Mouse (Mus musculus): Measurements from ENCODE around the gene Map3k6. TPM values are rescaled to one million over a fixed set of nuclear protein-coding genes. Genes with fewer than 3 reads are reported as not detected.

The Map3k6 gene
- 4.1 and 11.6 TPM in 2 replicates for polyA plus RNA-seq (2012; ENCODE audit: insufficient read depth, low replicate concordance)

DNA sequence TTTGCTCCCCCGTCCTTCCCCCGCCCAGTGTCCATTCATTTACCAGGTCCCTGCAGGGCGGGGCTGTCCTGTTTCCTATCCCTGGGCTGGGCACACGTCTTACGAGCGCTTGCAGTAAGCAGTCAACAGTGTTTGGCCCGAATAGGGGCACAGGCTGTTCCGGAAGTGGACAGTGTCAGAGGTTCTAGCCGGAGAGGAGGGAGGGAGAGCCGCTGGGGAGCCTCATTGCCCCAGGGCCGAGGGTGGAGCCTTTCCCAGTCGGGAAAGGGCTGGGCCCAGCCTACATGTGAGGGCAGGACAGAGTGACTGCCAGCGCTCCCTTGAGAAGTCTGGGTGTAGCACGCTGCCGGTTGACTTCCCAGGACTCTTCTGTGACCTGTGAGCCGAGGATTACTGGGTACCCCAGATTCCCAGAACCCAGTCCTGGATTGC, at the start of gene Map3k6:
Gene Map3k6 (plus strand): TSS at position 329 of the 432 bp plus-strand sequence.
- Histone ChIP-seq H3K9me3 (no peaks in the 10 kb centered on the region), H3K4me3 (replicated peaks) (peak within 1 kb of the TSS; percentile 95), H3K4me1 (peaks cover 78% of the 10 kb centered on the region), H3K27me3 (replicated peaks) (peaks cover 54% of the 10 kb centered on the region), H3K36me3 (replicated peaks; ENCODE audit: low read length) (no peaks in the 10 kb centered on the region)
- TF ChIP-seq FLI1 (IDR thresholded peaks at IDR 0.05; ENCODE audit: low read length) (no peak), GATA1 (IDR thresholded peaks at IDR 0.05; ENCODE audit: borderline replicate concordance, low read length) (no peak)

DNA sequence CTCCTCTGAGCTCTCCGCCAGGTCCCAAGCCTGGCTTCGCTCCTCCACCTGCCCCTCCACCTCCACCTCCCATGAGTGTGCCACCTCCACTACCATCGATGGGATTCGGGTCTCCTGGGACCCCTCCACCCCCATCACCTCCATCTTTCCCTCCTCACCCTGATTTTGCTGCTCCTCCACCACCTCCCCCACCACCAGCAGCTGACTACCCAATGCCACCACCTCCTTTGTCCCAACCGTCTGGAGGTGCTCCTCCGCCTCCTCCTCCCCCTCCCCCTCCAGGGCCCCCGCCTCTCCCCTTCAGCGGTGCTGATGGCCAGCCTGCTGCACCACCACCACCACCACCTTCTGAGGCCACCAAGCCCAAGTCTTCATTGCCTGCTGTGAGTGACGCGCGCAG, 46.1 kb upstream of the Map3k6 start:
- Histone ChIP-seq H3K4me3 (replicated peaks) (no peak overlapping the region), H3K36me3 (replicated peaks; ENCODE audit: low read length) (peaks cover 100% of the 10 kb centered on the region), H3K27me3 (replicated peaks) (no peaks in the 10 kb centered on the region), H3K9me3 (no peaks in the 10 kb centered on the region), H3K4me1 (peaks cover 15% of the 10 kb centered on the region; the same call in 1 of the 2 replicates)
- TF ChIP-seq GATA1 (IDR thresholded peaks at IDR 0.05; ENCODE audit: borderline replicate concordance, low read length) (no peak), FLI1 (IDR thresholded peaks at IDR 0.05; ENCODE audit: low read length) (no peak)

DNA sequence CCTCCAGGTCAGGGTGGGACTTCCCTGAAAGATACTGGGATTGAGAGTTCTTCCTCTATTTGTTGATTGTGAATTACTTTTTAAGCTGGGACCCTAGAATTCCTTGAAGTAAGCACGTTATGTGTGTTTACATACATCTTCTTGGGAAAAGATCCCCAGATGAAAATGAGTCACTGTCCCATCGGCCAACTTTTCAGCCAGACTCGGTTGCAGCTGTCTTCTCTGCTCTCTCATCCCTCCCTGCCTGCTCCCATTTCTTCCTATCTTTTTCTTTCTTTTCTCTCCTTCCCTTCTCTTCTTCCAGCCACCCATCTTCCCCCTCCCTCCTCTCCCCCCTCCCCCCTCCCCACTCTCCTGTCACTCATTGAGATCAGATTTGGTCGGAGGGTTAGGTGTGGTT, 45.6 kb upstream of the Map3k6 start:
- Histone ChIP-seq H3K27me3 (replicated peaks) (no peaks in the 10 kb centered on the region), H3K36me3 (replicated peaks; ENCODE audit: low read length) (peaks cover 100% of the 10 kb centered on the region), H3K9me3 (no peaks in the 10 kb centered on the region), H3K4me3 (replicated peaks) (no peak overlapping the region), H3K4me1 (peaks cover 19% of the 10 kb centered on the region; the same call in 1 of the 2 replicates)
- TF ChIP-seq GATA1 (IDR thresholded peaks at IDR 0.05; ENCODE audit: borderline replicate concordance, low read length), result no peak
- no peak for TF ChIP-seq FLI1 (IDR thresholded peaks at IDR 0.05; ENCODE audit: low read length)

DNA sequence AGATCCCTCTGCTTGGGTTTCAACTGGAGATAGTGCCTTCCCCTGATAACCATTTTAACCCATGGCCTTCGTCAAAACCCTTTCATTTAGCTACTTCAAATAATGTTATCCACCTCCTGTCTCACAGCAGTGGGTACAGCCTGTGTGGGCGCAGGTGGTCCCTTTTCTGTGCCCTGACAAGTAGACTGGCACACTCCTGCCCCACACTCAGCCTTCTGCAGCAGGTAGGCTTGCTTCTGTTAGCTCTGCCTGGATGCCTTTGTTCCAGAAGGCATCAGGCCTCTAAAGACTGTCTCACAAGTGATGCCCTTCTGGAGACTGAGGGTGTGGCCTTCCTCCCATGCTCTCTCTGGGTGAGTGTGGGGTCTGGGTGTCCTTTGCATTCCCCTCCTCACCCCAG, 44.5 kb upstream of the Map3k6 start:
- Histone ChIP-seq H3K27me3 (replicated peaks) (no peaks in the 10 kb centered on the region), H3K4me3 (replicated peaks) (no peak overlapping the region), H3K36me3 (replicated peaks; ENCODE audit: low read length) (peaks cover 100% of the 10 kb centered on the region), H3K9me3 (no peaks in the 10 kb centered on the region), H3K4me1 (peaks cover 29% of the 10 kb centered on the region)
- no peak for TF ChIP-seq FLI1 (IDR thresholded peaks at IDR 0.05; ENCODE audit: low read length)
- TF ChIP-seq GATA1 (IDR thresholded peaks at IDR 0.05; ENCODE audit: borderline replicate concordance, low read length), result no peak

DNA sequence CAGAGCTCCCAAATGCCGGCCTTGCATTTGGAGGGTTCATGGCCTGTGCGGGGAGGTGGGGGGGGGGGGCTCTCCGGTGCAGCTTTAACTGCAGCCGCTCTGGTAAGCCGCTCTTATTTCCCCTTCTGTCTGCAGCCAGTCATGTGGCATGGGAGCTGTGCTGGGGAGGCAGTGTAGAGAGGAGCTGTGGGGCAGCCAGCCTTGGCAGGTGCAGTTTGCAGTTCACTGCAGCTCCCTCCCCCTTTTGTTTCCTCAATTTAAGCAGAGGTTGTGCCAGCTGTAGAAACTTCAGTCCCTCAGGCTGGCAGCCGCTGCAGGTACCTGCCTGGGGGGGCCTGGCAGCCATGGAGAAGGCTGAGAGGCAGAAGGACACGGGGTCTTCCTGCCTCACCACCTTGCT, 43.8 kb upstream of the Map3k6 start:
- Histone ChIP-seq H3K36me3 (replicated peaks; ENCODE audit: low read length) (peaks cover 95% of the 10 kb centered on the region), H3K9me3 (no peaks in the 10 kb centered on the region), H3K4me3 (replicated peaks) (no peak overlapping the region), H3K4me1 (peaks cover 37% of the 10 kb centered on the region), H3K27me3 (replicated peaks) (no peaks in the 10 kb centered on the region)
- no peak for TF ChIP-seq FLI1 (IDR thresholded peaks at IDR 0.05; ENCODE audit: low read length)
- no peak for TF ChIP-seq GATA1 (IDR thresholded peaks at IDR 0.05; ENCODE audit: borderline replicate concordance, low read length)

DNA sequence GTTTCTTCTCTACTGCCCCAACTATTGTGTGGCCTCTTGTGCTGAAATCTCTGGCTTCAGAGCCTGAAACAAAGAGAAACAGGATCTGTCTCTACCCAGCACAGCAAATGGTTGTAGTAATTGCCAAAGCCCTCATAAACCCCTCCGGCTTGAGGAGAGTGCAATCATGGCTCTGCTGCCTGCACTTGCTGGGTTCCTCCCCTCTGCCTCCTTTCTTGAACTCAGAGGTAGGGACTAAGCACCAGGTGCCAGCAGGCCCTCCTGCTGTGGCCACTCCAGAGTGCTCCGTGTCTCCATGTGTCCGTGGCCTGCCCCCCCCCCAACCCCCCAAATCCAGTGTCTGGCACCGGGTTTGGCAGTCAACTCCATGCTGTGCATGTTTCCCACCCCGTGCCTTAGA, 43.3 kb upstream of the Map3k6 start:
- TF ChIP-seq FLI1 (IDR thresholded peaks at IDR 0.05; ENCODE audit: low read length) (no peak), GATA1 (IDR thresholded peaks at IDR 0.05; ENCODE audit: borderline replicate concordance, low read length) (no peak)
- no peaks in the 10 kb centered on the region for H3K27me3 ChIP-seq (replicated peaks)
- H3K36me3 ChIP-seq (replicated peaks; ENCODE audit: low read length), result peaks cover 90% of the 10 kb centered on the region
- H3K9me3 ChIP-seq, result no peaks in the 10 kb centered on the region
- peaks cover 37% of the 10 kb centered on the region for H3K4me1 ChIP-seq
- H3K4me3 ChIP-seq (replicated peaks), result no peak overlapping the region

DNA sequence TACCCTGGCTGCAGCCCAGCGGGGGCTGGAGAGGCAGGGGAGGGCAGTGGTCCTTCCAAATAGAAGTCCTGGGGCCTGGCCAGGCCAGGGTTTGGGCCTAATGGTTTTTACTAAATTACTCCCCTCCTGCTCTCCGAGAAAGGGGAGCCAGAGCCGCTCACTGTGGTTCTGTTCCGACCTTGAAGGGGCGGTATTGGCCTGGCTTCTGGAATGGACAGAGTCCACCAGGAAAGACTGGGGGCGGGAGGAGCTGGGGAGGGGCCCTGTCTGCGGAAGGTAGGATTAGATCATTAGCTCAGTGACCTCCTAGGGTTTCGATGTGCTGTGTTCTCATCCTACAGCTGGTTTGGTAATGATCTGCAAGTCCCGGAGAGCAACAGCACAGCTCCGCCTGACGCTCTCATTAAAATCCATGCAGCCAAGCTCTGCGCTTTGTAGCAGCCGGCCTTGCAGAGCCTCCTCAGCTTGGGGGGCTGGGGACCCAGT, 42.8 kb upstream of the Map3k6 start:
- H3K4me3 ChIP-seq (replicated peaks), result no peak overlapping the region
- no peaks in the 10 kb centered on the region for H3K27me3 ChIP-seq (replicated peaks)
- no peaks in the 10 kb centered on the region for H3K9me3 ChIP-seq
- H3K4me1 ChIP-seq, result peaks cover 37% of the 10 kb centered on the region
- no peak for TF ChIP-seq FLI1 (IDR thresholded peaks at IDR 0.05; ENCODE audit: low read length)
- no peak for TF ChIP-seq GATA1 (IDR thresholded peaks at IDR 0.05; ENCODE audit: borderline replicate concordance, low read length)
- H3K36me3 ChIP-seq (replicated peaks; ENCODE audit: low read length), result peaks cover 85% of the 10 kb centered on the region

DNA sequence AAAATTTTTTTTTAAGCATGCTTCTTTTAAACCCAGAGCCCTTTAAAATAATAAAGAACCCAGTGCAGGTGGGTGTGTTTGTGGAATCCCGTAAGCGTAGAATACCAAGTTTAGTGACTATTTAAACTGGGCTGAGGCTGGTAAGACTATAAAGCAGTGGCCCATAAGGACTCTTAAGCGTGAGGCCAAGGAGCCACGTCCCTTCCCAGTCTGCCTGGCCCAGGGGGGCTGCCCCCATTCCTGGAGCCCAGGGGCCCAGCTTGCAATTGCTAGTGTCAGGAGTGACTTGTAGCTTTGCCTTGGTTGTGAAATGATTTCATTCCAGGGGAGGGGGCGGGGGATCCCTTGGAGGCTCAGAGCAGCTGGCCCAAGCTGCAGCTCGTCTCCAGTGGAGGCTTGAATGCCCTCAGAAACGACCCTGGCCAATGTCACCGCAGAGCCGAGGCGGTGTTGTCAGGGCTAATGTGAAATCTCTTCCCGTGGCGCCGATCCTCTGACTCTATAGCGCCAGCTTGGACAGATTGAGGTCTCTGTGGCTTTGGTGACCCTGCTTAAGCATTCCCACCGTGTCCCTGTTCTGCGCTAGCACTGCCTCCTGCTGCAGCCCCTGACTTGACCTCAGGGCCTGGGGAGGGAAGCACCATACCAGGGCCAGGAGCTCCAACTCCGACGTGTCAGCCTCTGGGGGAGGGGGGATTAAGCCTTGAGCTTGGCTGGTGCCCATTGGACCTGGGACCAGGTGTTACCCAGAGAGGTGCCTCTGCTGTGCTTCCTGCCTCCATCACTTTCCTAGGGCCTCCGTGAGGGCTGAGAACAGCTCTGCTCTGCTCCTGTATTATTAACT, 42.1 kb upstream of the Map3k6 start:
- Histone ChIP-seq H3K4me3 (replicated peaks) (no peak overlapping the region), H3K4me1 (peaks cover 37% of the 10 kb centered on the region), H3K9me3 (no peaks in the 10 kb centered on the region), H3K36me3 (replicated peaks; ENCODE audit: low read length) (peaks cover 78% of the 10 kb centered on the region), H3K27me3 (replicated peaks) (no peaks in the 10 kb centered on the region)
- TF ChIP-seq GATA1 (IDR thresholded peaks at IDR 0.05; ENCODE audit: borderline replicate concordance, low read length) (no peak), FLI1 (IDR thresholded peaks at IDR 0.05; ENCODE audit: low read length) (no peak)

DNA sequence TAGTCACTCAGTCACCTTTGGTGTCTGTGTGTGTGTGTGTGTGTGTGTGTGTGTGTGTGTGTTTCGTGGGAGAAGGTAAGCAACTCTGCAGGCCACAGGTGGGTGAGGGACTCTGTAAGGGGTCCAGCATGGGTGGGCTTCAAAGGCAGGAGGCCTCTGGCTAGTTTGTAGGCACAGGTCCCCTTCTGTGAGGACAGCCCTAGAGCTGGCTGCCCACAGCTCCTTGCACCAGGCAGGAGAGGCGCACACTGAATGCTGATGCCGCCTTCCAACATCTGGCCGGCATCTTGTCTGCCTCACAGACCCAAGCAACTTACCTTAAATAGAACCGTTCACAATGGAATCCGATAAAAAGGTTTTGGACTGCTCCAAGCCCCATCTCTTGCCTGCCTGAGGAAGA, 40.9 kb upstream of the Map3k6 start:
- Histone ChIP-seq H3K4me3 (replicated peaks) (no peak overlapping the region), H3K9me3 (no peaks in the 10 kb centered on the region), H3K27me3 (replicated peaks) (no peaks in the 10 kb centered on the region), H3K36me3 (replicated peaks; ENCODE audit: low read length) (peaks cover 66% of the 10 kb centered on the region), H3K4me1 (peaks cover 33% of the 10 kb centered on the region)
- TF ChIP-seq FLI1 (IDR thresholded peaks at IDR 0.05; ENCODE audit: low read length), result no peak
- no peak for TF ChIP-seq GATA1 (IDR thresholded peaks at IDR 0.05; ENCODE audit: borderline replicate concordance, low read length)

DNA sequence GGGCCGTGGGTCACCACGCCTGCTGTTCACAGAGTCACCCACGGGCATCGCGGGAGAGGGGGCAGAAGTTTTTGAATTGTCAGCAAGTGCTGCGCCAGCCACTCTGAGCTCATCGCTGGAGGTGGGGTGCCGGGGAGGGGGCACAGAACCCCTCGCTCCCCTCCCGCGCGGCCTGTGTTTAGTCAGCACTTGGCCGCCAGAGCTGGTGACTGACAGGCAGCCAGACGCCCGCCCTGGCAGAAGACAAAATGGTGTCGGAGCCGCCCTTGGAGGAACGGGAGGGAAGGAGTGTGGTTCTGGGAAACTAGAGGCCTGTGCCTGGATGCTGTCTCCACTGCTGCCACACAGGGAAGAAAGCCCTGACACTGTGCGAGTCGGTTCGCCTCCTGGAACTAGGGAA, 40.3 kb upstream of the Map3k6 start:
- Histone ChIP-seq H3K36me3 (replicated peaks; ENCODE audit: low read length) (peaks cover 60% of the 10 kb centered on the region), H3K9me3 (no peaks in the 10 kb centered on the region), H3K4me1 (peaks cover 32% of the 10 kb centered on the region), H3K27me3 (replicated peaks) (no peaks in the 10 kb centered on the region), H3K4me3 (replicated peaks) (no peak overlapping the region)
- no peak for TF ChIP-seq FLI1 (IDR thresholded peaks at IDR 0.05; ENCODE audit: low read length)
- TF ChIP-seq GATA1 (IDR thresholded peaks at IDR 0.05; ENCODE audit: borderline replicate concordance, low read length), result no peak
